Mouse (Mus musculus) testis, adult 2 months (tissue): Measurements from ENCODE around the gene Ccnb2. TPM values are rescaled to one million over a fixed set of nuclear protein-coding genes. Genes with fewer than 3 reads are reported as not detected.

Experiments
- H3K27ac ChIP-seq: fragments of 200-500 bp; 2 replicates; pipeline ENCODE4 v1.5.1; 2012; ENCODE audit warnings: low read depth, low read length; ENCODE audit not compliant: control insufficient read depth, insufficient read depth
- H3K27me3 ChIP-seq: fragments of 200-500 bp; 2 replicates; pipeline ENCODE4 v1.6.1; 2012; ENCODE audit warnings: mild to moderate bottlenecking, low read length, moderate library complexity; ENCODE audit not compliant: control insufficient read depth, insufficient read depth
- H3K36me3 ChIP-seq: fragments of 200-500 bp; 2 replicates; pipeline ENCODE4 v1.6.1; 2012; ENCODE audit warnings: mild to moderate bottlenecking, low read length; ENCODE audit not compliant: control insufficient read depth, insufficient read depth
- H3K4me1 ChIP-seq: fragments of 200-500 bp; 2 replicates; pipeline ENCODE4 v1.6.1; 2012; ENCODE audit warnings: low read length; ENCODE audit not compliant: control insufficient read depth, insufficient read depth
- H3K4me3 ChIP-seq: fragments of 200-500 bp; 2 replicates; pipeline ENCODE4 v1.5.1; 2012; ENCODE audit warnings: low read depth, mild to moderate bottlenecking, low read length, moderate library complexity, mixed read lengths; ENCODE audit not compliant: control insufficient read depth
- CTCF ChIP-seq: fragments of 200-500 bp; IDR thresholded peaks from 2 replicates; pipeline ENCODE4 v1.5.1; 2012; ENCODE audit warnings: low read depth, mild to moderate bottlenecking, inconsistent platforms, low read length, moderate library complexity; ENCODE audit not compliant: control insufficient read depth, insufficient read depth, insufficient replicate concordance
- POLR2A ChIP-seq: fragments of 200-500 bp; IDR thresholded peaks from 2 replicates; pipeline ENCODE4 v1.6.1; 2012; ENCODE audit warnings: low read depth, mild to moderate bottlenecking, inconsistent platforms, low read length, moderate library complexity; ENCODE audit not compliant: control insufficient read depth
- polyA plus RNA-seq: library from polyadenylated mRNA; depleted of rRNA; stranded (reverse); fragments of >200 nt; gene quantifications from 2 replicates; pipeline ENCODE4 v1.2.3, GENCODE M21; 2012

Gene Ccnb2
- polyA plus RNA-seq, 1 experiment, result 118 TPM

- Histone ChIP-seq H3K27ac (no peak overlapping the region), H3K36me3 (no peaks in the 10 kb centered on the region), H3K4me3 (no peak overlapping the region), H3K4me1 (no peaks in the 10 kb centered on the region), H3K27me3 (no peaks in the 10 kb centered on the region)
- TF ChIP-seq CTCF (0 out of 2 replicates have a peak, but pooled peaks have one; percentile 15), POLR2A (no peak)
Observed at GRCm38 (mm10) chr9:70395617-70396016, 25.7 kb downstream of the Ccnb2 start.

- Histone ChIP-seq H3K27me3 (no peaks in the 10 kb centered on the region), H3K36me3 (no peaks in the 10 kb centered on the region), H3K4me1 (no peaks in the 10 kb centered on the region), H3K27ac (no peak overlapping the region), H3K4me3 (no peak overlapping the region)
- TF ChIP-seq POLR2A, result no peak
Observed at GRCm38 (mm10) chr9:70392563-70392907, 28.8 kb downstream of the Ccnb2 start.

DNA sequence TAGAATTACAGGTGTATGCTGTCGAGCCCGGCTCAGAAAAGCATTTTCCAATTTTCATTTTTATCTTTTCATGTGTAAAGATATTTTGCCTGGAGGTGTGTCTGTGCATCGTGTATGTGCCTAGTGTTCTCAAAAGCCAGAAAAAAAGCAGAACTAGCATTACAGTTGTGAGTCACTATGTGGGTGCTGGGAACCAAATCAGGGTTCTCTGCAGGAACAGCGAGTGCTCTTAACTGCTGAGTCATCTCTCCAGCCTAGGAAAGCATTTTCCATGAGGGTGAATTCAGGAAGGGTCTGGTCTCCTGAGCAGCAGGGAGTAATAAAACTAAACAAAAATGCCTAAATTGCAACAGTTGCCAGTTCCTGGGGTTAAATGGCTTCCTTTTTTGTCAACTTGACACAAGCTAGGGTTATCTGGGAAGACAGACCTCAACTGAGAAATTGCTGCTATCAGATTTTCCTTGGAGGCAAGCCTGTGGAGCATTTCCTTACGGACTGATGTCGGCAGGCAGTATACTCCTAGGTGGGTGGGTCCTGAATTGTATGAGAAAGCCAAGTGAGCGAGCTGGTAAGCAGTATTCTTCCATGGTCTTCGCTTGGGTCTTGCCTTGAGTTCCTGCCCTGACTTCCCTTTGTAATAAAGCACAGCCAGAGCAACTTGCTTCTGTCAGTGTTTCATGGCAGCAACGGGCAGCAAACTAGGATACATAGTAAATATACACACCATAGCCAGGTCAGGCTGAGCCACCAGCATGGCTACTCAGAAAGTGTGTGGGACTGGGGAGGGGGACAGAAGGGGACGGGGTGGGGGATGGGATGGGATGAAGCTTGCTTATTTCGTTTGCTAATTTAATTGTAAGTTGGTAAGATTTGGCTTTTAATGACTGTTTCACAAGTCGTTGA lies 29.4 kb downstream of the Ccnb2 start:
- Histone ChIP-seq H3K4me3 (no peak overlapping the region), H3K36me3 (no peaks in the 10 kb centered on the region), H3K27me3 (no peaks in the 10 kb centered on the region), H3K27ac (no peak overlapping the region), H3K4me1 (no peaks in the 10 kb centered on the region)
- TF ChIP-seq POLR2A (no peak), CTCF (no peak)

GRCm38 (mm10) chr9:70391042-70391441 lies 30.3 kb downstream of the Ccnb2 start:
- no peak for TF ChIP-seq CTCF
- H3K36me3 ChIP-seq, result no peaks in the 10 kb centered on the region

DNA sequence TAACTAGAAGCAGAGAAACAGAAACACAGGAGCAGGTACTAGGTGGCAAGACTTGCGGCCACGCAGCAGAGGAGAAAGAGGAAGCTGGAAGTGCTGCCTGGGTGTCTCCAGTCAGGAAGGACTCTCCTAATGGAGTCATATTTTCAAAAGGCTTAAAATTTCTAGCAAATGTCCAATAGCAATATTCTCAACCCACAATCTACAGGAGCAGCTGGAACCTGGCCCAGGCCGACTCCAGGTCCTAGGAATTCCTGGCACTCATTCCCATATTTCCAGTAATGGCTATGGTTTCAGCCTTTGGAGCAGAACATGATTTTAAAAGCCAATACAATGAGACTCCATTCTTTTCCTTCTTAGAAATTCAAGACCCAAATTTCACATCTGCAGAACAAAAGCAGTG lies 31.8 kb downstream of the Ccnb2 start:
- H3K4me1 ChIP-seq, result no peaks in the 10 kb centered on the region
- no peaks in the 10 kb centered on the region for H3K36me3 ChIP-seq
- no peak overlapping the region for H3K4me3 ChIP-seq
- no peak for TF ChIP-seq CTCF
- TF ChIP-seq POLR2A, result no peak
- no peaks in the 10 kb centered on the region for H3K27me3 ChIP-seq
- no peak overlapping the region for H3K27ac ChIP-seq

More at GRCm38 (mm10) chr9:70391042-70391441, 30.3 kb downstream of the Ccnb2 start:
- Histone ChIP-seq H3K27me3 (no peaks in the 10 kb centered on the region), H3K27ac (no peak overlapping the region), H3K4me3 (no peak overlapping the region), H3K4me1 (no peaks in the 10 kb centered on the region)

DNA sequence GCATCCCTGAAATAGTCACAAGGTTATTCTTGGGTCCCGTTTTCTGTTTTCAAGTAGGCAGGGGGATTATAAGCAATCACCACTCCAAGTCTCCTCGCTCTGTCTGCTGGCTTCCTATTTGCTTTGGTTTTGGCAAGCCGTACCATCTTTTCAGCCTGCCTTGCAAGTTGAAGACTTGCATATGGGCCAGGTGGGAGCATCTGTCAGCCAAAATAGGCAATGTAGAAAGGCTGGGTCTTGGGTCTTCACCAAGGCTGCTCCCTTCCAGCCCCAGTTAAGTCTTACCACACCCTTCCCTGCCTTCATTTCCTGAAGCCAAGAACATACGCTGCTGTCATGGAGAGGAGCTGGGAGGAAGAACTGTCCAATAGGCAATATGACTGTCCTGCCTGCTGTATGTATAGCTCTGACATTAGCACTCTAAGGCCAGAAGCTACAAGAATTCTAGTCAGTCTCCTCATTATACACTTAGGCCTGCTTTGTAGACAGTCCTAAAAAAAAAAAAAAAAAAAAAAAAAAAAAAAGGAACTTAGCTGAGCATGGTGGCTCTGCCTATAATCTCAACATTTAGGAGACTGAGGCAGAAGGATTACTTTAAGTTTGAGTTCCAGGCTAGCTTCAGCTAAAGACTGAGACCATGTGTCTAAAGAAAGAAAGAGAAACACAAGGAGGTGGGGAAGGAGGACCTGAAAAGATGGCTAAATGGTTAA lies 33.8 kb downstream of the Ccnb2 start:
- Histone ChIP-seq H3K27me3 (no peaks in the 10 kb centered on the region), H3K4me3 (no peak overlapping the region), H3K36me3 (no peaks in the 10 kb centered on the region), H3K27ac (no peak overlapping the region), H3K4me1 (no peaks in the 10 kb centered on the region)
- TF ChIP-seq CTCF (no peak), POLR2A (no peak)

DNA sequence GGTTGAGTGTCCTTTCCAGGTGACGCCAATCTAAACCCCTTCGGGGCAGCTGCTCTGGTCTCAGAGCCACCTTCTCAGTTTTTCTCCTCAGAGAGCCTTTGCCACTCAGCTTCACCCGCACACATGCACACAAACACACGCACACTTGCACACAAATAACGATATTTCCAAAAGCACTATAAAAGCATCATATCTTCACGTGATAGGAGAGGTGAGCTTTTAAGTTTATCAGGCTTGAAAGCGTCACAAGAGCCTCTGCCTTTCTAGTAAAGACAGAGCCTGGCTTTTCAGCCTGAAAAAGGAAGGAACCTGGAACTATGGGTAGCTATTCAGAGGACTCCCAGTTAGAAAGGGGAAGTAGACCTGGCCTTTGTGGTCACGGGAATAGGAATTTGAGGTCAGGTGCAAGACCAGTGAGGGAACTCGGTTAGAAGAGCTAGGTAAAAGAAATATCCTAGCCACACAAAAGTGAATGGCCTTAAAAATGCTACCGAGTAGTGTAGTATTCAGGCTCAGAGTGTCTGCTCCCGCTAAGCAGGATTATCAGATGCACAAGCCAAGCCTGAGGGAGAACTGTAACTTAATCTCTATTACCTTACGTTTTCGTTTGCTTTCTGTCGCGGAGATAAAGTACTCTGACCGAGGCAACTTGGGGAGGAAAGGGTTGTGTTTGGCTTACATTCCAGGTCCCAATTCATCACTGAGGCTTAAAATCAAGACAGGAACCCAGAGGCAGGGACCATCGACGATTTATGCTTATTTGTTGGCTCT lies 36.2 kb downstream of the Ccnb2 start:
- no peak overlapping the region for H3K4me3 ChIP-seq
- no peaks in the 10 kb centered on the region for H3K4me1 ChIP-seq
- TF ChIP-seq CTCF (no peak), POLR2A (no peak)
- no peaks in the 10 kb centered on the region for H3K36me3 ChIP-seq
- H3K27ac ChIP-seq, result no peak overlapping the region
- no peaks in the 10 kb centered on the region for H3K27me3 ChIP-seq
